Comparison of ENCODE assay signal across 16 mouse cellular contexts in genomic region chr4:13298629-13299028, GRCm38 (mm10).
DNase-seq lines count a peak whose midpoint lies in the region; ATAC-seq lines count a peak whose summit lies in the region.
"Had no signal": no experiment of that assay in that cellular context is flagged by ENCODE, and none has a peak within 500 bp of the region (broad histone marks: within the 10 kb centered on the region; RNA-seq: fewer than 3 reads in every experiment).

No protein-coding gene starts in this region.

- no peak for DNase-seq in layer of hippocampus, postnatal 25 days (ENCODE audit: extremely low spot score in 1 of 2, low spot score in 1 of 2)
- no peak for DNase-seq in heart, postnatal 10 days
- no peak for DNase-seq in gastrocnemius, postnatal 36 days
- DNase-seq: cerebellum, adult 8-10 months; heart, postnatal 14 days; kidney, adult 2 months; kidney, postnatal 10 days; liver; right cerebral cortex, postnatal 4 days had no signal

- whole genome bisulfite sequencing in neural tube, embryonic 12.5 days = 60% methylated on average over 2 of the region's 2 CpGs
- WGBS in neural tube, embryonic 15.5 days = 47% methylated on average over 2 of the region's 2 CpGs
- 42% methylated on average over 2 of the region's 2 CpGs for WGBS in hindbrain, embryonic 15.5 days
- 44% methylated on average over 2 of the region's 2 CpGs for WGBS in limb, embryonic 13.5 days

- H3K36me3 ChIP-seq in neural tube, embryonic 12.5 days = no peaks in the 10 kb centered on the region
- no peaks in the 10 kb centered on the region for H3K36me3 ChIP-seq in neural tube, embryonic 15.5 days
- H3K36me3 ChIP-seq in hindbrain, embryonic 15.5 days = no peaks in the 10 kb centered on the region
- H3K36me3 ChIP-seq in limb, embryonic 13.5 days = no peaks in the 10 kb centered on the region

- intact Hi-C loops in heart, postnatal 10 days (cut with DNase I) = no loop called here
- intact Hi-C loops in gastrocnemius, postnatal 36 days (cut with DNase I) = no loop called here

- no peaks in the 10 kb centered on the region; the same call in 1 of the 2 replicates for H3K4me1 ChIP-seq in neural tube, embryonic 12.5 days
- peaks cover 10% of the 10 kb centered on the region for H3K4me1 ChIP-seq in neural tube, embryonic 15.5 days
- peaks cover 12% of the 10 kb centered on the region; the same call in 1 of the 2 replicates for H3K4me1 ChIP-seq in hindbrain, embryonic 15.5 days (replicated peaks)
- H3K4me1 ChIP-seq in limb, embryonic 13.5 days = peaks cover 16% of the 10 kb centered on the region

- ATAC-seq in neural tube, embryonic 12.5 days (ENCODE audit: low FRiP score, low read depth) = 0 out of 2 replicates have a peak, but pooled peaks have one; percentile 25
- no peak for ATAC-seq in neural tube, embryonic 15.5 days (ENCODE audit: low FRiP score)
- peak; percentile 34; the same call in 1 of the 2 replicates for ATAC-seq in hindbrain, embryonic 15.5 days (ENCODE audit: low FRiP score, low read depth)
- no peak for ATAC-seq in limb, embryonic 13.5 days (ENCODE audit: low FRiP score, low read depth)
- ATAC-seq: inflammation-experienced regulatory T-cells, adult 6 months; lung, postnatal 0 days had no signal

- no peaks in the 10 kb centered on the region for H3K27me3 ChIP-seq in neural tube, embryonic 12.5 days (replicated peaks)
- H3K27me3 ChIP-seq in neural tube, embryonic 15.5 days (replicated peaks) = no peaks in the 10 kb centered on the region
- no peaks in the 10 kb centered on the region for H3K27me3 ChIP-seq in hindbrain, embryonic 15.5 days
- no peaks in the 10 kb centered on the region for H3K27me3 ChIP-seq in limb, embryonic 13.5 days

- no peaks in the 10 kb centered on the region for H3K9me3 ChIP-seq in neural tube, embryonic 12.5 days
- no peaks in the 10 kb centered on the region for H3K9me3 ChIP-seq in neural tube, embryonic 15.5 days (replicated peaks)
- no peaks in the 10 kb centered on the region for H3K9me3 ChIP-seq in hindbrain, embryonic 15.5 days
- no peaks in the 10 kb centered on the region for H3K9me3 ChIP-seq in limb, embryonic 13.5 days

- no peak overlapping the region for H3K27ac ChIP-seq in neural tube, embryonic 12.5 days
- no peak overlapping the region for H3K27ac ChIP-seq in neural tube, embryonic 15.5 days (replicated peaks)
- no peak overlapping the region for H3K27ac ChIP-seq in hindbrain, embryonic 15.5 days (replicated peaks)
- no peak overlapping the region for H3K27ac ChIP-seq in limb, embryonic 13.5 days

- H3K9ac ChIP-seq in neural tube, embryonic 12.5 days = no peak overlapping the region
- H3K9ac ChIP-seq in neural tube, embryonic 15.5 days (replicated peaks) = no peak overlapping the region
- H3K9ac ChIP-seq in hindbrain, embryonic 15.5 days = no peak overlapping the region
- H3K9ac ChIP-seq in limb, embryonic 13.5 days = no peak overlapping the region

- no peak overlapping the region for H3K4me3 ChIP-seq in neural tube, embryonic 12.5 days
- no peak overlapping the region for H3K4me3 ChIP-seq in neural tube, embryonic 15.5 days (replicated peaks)
- no peak overlapping the region for H3K4me3 ChIP-seq in hindbrain, embryonic 15.5 days
- no peak overlapping the region for H3K4me3 ChIP-seq in limb, embryonic 13.5 days

- no peak overlapping the region for H3K4me2 ChIP-seq in neural tube, embryonic 12.5 days (replicated peaks)
- no peak overlapping the region for H3K4me2 ChIP-seq in neural tube, embryonic 15.5 days
- peak overlapping the region; percentile 1; the same call in 1 of the 2 replicates for H3K4me2 ChIP-seq in hindbrain, embryonic 15.5 days
- H3K4me2 ChIP-seq in limb, embryonic 13.5 days (replicated peaks) = peak overlapping the region; percentile 17; the same call in 1 of the 2 replicates
- H3K4me2 ChIP-seq: heart, embryonic 11.5 days had no signal

Comparison
In these comparisons a context has a peak if more than half of its experiments do, and no peak if none do; other contexts are left out.
1. ATAC-seq: peak in neural tube, embryonic 12.5 days (single experiment) and hindbrain, embryonic 15.5 days (single experiment); none in neural tube, embryonic 15.5 days (single experiment) and limb, embryonic 13.5 days (single experiment).
2. H3K4me2 ChIP-seq: peak in hindbrain, embryonic 15.5 days (single experiment) and limb, embryonic 13.5 days (single experiment); none in neural tube, embryonic 12.5 days (single experiment) and neural tube, embryonic 15.5 days (single experiment).